Mouse (Mus musculus): Measurements from ENCODE around the gene Ttc32.

GRCm38 (mm10) chr12:9071058-9071457 lies 41.3 kb downstream of the Ttc32 start:
- no peak for TF ChIP-seq TAL1 (IDR thresholded peaks at IDR 0.05; ENCODE audit: low read length)
- TF ChIP-seq GATA1 (IDR thresholded peaks at IDR 0.05; ENCODE audit: low read length) = no peak
